Mouse (Mus musculus) naive thymus-derived CD4-positive, alpha-beta T cell, adult 2 months (primary cell): ENCODE data around the gene Asic2.

Experiments
- DNase-seq: peaks from one replicate; pipeline ENCODE4 v3.0.0-alpha.2; 2011; ENCODE audit warnings: low read depth

The Asic2 gene

DNA sequence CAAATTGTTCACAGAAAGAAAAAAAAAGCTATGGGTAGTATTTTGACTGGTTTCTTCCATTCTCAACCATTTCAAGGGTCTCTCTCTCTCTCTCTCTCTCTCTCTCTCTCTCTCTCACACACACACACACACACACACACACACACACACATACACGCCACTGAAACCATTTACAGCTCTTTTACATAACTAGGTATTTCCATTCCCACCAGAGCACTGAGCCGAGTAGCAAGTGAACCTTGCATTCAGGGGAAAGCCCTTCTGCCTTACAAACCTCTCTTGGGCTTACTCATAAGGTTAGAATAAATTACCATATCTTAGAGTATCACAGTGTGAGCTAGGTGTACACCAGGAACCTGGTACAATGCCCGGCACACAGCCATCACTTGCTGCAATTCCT, 452.5 kb downstream of the Asic2 start:
- DNase-seq, result no peak

DNA sequence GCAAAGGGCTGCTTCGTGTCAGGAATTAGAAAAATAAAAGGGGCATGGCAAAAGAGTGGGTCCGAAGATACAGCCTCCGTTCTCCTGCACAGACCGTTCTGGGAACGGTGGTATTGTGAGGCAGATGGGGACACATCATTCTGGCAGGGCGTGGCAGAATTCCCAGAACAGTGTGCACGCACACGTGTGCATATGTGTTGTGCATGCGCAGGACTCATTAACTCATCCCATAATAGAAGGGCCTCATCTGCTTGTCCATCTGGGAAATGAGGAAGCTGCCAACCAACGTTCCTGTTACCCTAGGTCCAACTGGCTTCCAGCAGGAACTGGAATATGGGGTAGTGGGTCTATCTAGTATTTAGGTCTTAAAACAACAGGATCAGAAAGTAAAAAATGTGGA, 455.8 kb downstream of the Asic2 start:
- no peak for DNase-seq

DNA sequence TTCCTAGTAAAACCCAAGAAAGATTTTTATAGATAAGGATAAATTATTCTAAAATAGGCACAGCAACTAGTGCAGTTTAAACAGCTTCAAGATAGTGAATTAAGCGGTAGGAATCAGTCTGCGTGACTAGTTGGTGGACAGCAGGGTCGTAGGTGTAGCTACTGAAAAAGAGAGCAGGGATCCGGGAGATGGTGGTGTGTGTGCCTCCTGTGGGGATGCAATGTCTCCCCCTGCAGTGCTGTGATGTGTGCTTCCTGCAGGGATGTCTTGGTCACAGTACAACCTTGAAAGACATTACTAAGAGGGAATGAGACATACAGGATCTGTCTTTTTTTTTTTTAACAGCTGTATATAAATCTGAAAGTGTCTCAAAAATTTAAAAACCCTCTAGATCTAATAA, 456.9 kb downstream of the Asic2 start:
- no peak for DNase-seq

DNA sequence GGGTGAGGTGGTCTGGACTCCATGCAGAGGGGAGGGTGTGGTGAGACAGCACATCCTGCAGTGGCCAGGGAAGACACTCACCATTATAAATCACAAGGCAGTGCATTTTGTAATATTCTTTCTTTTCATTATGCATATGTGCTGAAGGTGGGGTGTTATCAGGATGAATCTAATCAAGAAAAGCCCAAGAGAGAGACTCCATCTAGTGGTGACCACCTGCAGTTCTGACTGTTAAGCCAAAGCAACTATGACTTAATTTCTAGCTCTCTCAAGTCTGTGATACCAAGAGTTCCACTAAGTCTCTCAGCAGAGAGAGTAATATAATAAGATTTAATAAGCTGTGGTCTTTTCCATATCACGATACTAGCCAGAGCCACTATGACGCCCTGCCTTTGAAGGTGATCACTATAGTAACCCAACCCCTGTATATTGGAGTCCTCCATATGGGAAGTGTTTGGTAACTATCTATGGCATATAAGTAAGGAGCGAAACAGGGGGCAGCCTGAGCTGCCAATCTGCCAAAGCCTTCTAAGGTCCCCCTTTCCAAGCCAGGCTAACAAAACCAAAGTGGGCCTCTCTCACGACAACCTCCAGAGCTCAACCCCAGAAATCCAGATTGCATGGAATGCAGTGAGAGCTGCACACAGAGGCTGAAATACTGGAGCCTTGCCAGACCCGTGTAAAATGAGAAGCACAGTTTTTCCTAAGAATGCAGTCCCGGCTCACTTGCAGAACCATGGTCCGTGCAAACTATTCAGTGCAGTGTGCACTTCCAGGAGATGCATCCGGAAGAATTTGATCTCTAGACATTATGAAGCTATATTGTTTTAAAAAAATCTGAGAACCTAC, 459.6 kb downstream of the Asic2 start:
- DNase-seq, result no peak

DNA sequence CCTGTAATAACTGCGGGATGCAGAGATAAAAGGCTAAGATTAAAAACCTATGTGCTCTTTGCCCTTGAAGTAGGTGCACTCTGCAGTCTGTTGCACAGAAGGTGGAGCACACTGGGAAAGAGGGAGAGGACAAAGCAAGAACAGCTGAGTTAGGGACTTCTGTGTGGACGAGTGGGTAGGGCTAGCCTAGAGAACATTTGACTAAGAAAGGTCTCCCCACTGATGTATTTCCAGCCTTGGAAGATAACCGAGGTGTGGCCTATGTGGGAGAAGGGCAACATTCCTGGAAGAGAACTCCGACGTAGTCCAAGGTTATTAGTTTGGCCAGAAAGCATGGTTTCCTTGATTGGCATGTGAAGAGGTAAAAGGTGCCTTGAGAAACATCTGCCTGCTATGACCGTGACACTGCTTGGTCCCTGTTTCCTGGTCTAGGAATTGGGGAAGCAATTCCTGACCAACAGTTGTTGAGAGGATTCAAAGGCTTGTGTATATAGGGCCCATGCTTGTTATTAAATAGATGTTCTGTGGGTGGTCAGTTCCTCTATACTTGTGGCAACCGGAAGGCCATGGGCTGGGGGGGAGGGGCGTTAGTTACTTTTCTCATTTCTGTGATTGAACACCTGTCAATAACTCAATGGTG, 463.3 kb downstream of the Asic2 start:
- no peak for DNase-seq

DNA sequence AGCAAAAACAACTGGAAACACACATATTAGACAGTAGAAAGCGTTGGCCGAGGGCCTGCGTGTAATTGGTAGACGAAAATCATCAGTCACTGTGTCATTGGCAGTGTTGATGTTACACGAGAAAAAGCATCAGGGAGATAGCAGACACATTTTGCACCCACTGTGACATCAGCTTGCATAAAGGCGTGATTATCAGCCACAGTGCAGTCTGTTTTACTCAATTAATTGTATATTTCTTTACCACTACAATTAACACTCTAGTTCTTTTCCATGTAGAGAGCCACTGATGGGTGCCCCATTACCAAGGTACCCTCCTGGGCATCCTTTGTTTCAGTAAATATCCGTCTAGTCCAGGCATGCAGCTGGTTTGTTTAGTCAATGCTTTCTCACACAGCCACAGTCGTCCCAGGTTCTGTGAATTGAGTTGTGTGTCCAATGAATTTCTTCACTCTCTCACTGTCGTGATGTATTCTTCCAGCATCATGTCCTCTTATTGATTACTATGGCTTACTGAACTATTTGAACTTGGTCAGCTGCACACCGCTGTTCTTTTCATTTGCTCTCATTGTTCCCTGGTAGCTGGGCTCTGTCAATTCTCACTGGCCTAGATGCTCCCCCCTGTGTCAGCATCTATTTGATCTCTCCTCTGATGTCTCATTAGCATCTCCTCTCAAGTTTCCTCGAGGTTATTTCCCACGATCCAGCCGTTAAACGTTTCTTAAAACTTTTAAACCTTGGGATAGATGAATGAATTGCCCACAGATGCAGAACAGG, 466.6 kb downstream of the Asic2 start:
- no peak for DNase-seq

DNA sequence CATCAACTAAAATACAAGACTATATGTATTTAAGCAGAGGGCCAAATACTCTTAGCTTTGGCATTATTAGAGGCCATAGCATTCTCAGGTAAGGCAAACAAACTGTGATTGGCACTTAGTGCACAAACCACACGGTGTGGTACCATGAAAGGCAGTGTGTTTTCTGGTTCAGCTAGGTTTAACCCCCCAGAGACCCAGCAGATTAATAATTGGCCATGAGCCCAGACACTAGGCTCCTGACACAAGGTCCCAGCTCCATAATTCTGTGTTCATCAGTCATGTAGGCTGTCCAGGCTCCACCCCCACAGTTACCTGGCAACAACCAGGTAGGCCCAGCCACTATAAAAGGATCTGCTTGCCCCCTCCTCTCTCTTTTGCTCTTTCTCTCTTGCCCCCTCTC, 469.3 kb downstream of the Asic2 start:
- DNase-seq, result no peak

DNA sequence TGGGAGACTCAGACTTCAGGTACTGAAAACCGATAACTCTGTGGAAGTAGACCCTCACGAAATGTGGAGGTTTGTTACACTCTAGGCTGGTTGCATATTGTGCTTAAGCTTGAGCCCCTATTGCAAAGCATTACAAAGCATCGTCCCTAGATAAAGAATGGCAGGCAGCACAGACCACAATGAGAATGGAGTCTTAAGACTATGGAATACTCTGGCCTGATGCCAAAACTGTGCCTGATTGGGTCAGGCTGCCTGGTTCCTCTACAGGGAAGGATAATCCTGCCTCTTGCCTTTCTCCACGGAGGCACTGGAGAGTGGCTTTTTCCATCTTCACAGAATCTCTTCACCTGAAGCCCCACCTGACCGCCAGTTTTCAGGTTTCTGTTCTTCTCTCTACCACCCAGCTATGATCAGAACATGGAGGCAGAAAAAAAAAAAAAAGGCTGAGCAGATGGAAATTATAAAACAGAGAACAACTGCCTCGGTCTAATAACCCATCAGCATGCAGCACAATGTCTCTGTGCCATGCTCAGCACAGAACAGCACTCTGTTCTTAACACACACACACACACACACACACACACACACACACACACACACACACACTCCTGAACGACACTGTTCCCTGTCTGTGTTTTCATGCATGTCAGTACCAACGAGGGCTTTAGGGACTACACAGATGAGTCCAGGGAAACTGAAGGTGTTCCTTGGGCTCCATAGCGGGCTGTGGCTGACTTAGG, 470.4 kb downstream of the Asic2 start:
- no peak for DNase-seq

DNA sequence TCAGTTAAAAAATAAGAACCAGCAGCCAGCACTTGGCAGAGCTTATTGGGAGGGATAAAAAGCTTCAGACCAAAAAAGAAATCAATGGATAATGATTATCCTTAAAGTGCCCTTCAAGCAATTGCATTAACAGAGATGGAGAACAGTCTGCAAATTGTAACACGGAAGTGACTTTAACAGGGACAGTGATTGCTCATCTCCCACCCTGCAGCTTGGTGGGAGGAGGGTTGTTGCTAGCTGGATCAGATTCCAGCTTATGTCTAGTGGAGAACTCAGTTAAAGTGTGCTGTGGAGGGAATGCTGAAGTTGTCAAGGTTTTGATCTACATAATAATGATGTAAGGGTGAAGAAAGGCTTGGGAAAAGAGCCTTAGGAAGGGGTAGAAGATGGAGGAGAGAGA, 471.8 kb downstream of the Asic2 start:
- no peak for DNase-seq

DNA sequence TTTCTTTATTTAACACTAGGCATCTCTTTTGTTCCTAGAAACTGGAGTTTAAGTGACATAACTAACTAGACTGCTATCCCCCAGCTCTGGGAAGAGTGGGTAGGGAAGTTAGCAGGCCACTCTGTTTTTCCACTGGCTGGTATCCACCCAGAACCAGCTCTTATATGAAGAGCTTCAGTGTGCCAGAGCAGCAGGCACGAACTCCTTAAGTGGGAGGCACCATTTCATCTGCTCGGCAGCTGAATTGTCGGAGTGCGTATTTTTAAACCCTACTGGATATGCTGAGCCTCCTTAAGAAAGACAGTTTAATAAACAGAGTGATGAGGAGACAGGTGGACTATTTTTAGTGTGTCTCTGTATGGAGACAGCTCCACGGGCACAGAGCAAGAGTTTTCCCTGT, 475.9 kb downstream of the Asic2 start:
- no peak for DNase-seq

DNA sequence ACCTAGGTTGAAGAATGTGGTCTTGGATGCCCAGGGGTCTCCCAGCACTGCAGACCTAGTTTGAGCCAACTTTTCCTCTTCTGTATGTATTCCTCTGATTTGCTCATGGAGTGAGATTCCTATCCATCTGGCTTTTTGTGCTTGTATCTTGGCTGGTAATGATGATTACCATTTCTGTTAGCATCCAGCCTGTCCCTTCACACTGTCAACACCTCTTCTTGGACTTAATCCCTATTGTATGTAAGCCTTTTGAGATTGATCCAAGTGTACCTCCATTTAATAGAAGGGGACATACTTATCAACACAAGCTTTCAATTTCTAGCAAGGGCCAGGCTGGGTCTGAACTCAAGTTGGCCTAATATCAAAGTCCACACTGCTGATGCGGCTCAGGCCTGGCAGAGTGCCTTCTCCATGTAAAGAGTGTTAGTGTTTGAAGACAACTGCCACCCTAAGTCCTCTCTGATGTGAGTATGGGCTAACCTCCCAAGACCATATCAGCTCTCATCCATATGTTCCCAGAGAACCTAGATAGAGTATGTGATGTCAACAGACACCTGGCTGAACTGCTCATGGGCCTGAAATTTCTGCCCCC, 479.0 kb downstream of the Asic2 start:
- DNase-seq, result no peak

DNA sequence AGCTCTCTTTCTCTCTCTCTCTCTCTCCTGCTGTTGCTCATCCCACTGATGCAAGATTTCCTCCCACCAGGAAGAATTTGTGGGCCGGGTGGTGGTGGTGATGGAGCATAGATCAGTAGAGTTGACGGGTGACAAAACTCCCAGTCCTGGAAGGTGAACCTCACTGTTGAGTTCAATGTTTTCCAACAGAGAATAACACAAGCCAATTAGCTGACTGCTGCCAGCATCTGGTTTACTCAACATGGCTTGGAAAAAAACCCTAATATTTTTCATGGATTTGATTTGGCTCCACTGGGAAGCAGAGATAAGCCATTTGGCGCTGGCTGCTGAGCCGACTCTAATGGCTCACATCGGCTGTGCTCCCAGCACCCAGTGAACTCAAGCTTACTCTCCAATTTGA, 479.6 kb downstream of the Asic2 start:
- DNase-seq, result no peak

DNA sequence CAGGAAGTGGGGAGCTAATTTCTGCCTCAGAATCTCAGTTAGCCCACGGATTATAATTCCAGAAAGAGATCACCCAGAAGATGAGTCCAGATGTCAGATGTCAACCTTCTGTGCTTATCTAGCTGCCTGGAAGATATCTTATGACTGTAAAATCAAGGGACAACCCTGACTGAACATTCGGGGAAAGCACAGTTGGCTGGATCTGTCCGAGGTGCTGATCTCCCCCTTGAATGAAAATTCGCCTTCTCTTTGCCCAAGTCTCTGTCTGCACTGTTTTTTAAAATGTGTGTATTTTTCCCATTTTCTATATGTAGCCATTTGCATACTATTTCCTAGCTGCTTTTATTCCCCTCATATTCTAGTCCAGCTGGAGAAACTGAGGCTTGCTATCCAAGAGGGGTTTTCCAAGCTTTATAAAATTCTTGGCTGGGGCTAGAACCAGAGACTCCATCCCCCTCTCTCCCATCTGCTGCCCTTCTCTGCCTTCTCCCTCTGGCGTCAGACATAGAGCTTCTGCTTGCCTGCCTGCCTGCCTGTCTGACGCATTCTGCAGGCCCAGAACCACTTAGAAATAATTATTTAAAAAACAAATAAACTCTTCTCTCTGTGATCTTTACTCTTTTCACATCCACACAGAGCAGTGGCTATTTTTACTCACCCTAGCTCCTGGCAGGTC, 481.9 kb downstream of the Asic2 start:
- no peak for DNase-seq

DNA sequence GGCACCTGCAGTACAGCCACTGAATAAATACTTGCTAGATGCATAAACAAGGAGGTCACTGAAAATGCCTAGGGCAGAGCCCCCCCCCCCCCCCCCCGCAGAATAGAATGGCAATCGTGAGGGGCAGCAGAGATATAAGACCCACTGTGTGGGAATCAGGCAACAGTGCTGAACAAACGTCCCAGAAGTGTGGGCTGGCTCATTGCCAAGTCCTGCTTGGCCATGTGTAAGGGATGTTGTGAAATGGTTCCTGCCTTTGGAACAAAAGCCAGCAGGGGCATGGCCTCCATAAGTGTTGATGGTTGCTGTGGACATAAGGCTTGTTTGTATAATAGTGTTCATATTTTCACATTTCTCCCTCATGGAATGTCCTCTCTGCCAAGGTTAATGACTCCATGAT, 487.1 kb downstream of the Asic2 start:
- no peak for DNase-seq

DNA sequence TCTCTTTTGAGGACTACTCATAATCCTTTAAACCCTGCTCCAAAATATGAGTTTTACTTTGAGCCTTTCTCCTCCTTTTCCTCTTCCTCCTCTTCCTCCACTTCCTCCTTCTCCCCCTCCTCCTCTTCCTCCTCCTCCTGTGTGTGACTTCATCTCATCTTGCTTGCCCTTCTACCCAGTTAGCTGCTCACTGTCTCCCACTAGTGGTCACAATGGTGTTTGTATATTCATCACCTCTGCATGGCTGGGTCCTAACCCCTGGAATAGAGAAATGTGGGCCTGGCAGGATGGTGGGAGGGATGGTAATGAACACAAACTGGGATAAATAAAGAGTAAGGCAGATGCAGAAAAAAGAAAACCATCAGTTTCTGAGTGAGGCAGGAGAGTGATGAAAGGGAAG, 492.0 kb downstream of the Asic2 start:
- no peak for DNase-seq

DNA sequence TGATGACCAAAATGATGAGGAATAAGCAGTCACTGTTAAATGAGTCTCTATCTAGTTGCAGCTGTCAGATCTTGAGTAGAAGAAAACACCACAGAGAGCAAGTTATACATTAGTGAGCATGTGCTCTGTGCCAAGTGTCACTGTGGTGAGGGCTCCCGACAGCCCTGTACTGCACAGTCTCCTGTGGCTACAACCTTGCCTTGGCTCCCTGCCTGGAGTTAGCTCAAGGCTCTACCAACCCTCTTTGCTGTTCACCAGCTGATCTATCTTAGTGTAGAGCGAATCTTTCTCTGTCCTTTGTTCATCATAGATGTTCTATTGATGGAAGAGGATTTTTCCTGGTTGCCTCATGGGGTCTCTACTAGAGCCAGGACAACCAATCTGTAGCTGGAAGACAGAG, 494.1 kb downstream of the Asic2 start:
- no peak for DNase-seq

DNA sequence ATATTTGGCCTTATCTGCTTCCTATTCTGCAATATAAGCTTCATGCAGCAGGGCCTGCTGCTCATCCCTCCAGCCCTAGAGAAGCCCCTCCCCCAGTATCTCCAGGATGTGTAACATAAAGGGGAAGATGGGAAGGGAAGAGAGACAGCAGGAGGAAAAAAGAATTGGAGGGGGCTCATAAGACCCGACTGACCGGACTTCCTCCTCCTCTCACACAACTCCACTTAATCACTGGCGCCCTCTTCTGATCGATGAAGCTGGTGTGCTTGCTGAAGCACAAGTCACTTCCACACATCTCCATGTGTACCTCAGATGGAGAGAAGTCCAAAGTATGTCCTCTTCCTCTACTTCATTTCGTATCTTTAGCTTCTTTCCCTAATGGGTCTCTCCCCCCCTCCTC, 506.1 kb downstream of the Asic2 start:
- no peak for DNase-seq

DNA sequence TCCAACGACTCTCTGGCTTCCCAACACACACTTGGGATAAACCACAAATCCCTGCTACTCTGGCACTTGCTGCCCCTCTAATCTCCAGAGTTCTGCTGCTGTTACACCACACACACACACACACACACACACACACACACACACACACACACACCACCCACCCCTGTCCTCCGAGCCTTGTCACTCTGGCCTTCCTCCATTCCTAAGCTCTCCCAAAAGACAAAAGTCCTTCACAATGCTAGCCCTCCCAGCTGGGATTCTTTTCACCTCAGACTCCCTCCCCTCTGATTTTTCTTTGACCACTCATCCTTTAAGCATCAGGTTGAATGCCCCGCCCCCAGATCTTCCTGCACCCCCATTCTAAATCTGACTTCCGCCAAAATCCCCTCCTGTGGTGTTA, 506.5 kb downstream of the Asic2 start:
- DNase-seq, result no peak

DNA sequence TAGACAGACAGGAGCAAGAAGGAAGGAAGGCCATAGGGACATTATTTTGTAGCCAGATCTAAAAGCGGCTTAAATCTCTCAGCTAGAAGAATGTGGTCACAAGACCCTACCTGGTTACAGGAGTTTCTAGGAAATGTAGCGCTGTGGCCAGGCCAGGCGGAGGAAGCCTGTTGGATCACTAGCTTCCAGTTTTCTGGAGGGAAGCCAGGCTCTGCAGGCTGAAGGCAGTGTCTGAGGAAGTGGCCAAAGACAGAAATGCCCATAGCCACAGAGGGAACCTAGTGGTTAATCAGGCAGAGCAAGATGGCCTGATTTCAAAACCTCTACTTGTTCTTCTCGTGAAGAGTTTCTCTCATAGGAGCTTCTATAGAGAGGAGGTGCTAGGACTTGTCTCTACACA, 513.3 kb downstream of the Asic2 start:
- no peak for DNase-seq

DNA sequence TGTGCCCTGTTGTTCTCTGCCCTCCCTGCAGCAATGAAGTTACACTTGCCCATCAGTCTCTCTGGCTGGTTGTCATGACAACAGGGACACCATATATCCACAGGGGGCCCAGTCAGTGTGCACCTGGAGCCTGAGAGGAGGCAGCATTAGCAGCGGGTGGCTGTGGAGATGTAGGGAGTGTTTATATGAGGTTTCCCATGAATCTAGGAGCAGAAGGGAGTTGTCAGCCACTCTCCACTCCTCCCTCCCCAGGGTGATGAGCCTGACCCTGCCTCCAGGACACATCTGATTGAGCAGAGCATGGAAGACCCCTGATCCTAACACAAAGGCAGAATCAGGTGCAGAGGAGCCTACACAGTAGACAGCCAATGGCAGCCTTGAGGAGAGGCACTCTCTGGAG, 514.1 kb downstream of the Asic2 start:
- no peak for DNase-seq

DNA sequence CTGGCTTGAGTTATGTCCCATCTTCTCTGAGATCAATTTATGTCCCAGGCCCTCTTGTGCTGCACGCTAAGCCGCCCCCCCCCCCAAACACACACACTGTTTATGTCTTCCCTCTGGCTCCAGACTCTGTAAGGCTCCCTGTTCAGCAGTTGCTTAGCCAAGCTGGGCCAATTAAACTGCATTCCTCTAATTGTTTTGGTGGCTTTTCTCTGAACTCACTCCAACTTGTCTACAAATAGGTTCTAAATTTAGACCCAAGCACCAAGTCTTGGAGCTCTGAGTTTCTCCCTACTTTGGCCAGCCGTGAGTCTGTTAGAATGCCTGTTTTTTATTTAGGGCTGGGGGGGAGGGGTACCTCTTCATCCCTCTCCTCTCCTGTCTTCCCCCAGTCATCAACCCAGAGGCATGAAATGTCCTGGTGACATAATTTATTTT, 519.0 kb downstream of the Asic2 start:
- DNase-seq, result no peak
